Mouse (Mus musculus) bone marrow macrophage, adult 2 months (primary cell): ENCODE measurements around the gene Mdga2.

Experiments
- CTCF ChIP-seq: IDR thresholded peaks from 2 replicates; pipeline ENCODE4 v1.5.1; 2012; ENCODE audit warnings: low read depth, mild to moderate bottlenecking, low read length, moderate library complexity
- POLR2A ChIP-seq: IDR thresholded peaks from 2 replicates; pipeline ENCODE4 v1.6.1; 2012; ENCODE audit warnings: mild to moderate bottlenecking, low read depth, low read length, borderline replicate concordance

DNA sequence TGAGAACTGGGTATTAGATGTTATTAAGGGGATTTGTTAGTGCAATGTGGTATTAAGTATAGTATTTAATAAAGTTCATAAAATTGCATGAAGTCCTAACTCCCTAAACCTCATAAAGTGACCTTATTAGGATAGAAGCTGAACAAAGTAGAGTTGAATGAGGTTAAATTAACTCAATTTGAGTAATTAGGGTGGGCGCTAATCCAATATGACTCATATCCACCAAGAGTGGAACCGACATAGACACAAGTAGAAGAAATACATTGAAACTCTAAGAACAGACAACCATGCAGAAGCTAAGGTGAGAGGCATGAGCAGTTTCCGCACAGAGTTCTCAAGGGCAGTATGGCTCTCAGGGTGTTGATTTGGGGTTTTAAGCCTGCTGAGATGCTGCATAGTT, 165.7 kb downstream of the Mdga2 start:
- TF ChIP-seq CTCF: no peak
- TF ChIP-seq POLR2A: no peak
